Mouse (Mus musculus) myocyte (in vitro differentiated cells): ENCODE results near the gene Cdk1.

Experiments used
- POLR2A ChIP-seq: IDR thresholded peaks from one replicate; pipeline ENCODE4 v1.6.1; 2011; ENCODE audit warnings: low read depth, mild to moderate bottlenecking, control low read depth, moderate library complexity; ENCODE audit not compliant: insufficient read length
- TCF12 ChIP-seq: IDR thresholded peaks from one replicate; pipeline ENCODE4 v1.6.1; 2011; ENCODE audit warnings: mild to moderate bottlenecking, control low read depth; ENCODE audit not compliant: poor library complexity, insufficient read depth, severe bottlenecking

DNA sequence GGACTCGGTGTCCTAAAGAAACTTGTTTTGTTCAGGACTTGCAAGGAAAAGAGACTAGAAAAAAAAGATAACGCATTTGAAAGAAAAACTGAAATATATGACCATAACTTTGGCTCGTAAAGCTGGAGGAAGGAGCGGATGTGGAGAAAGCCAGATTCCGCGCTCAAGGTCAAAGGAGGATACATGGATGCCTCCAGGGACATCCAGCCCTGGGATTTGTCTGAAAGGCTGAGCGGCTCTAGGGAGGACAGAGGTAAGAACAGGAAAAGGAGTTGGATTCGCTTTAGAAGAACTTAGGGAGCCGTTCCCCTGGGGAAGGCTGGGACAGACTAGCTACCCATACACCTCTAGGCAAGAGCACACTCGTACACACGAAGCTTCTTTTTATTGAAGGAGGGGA lies 13.5 kb upstream of the Cdk1 start:
- TF ChIP-seq TCF12 (no peak), POLR2A (no peak)
